Mouse (Mus musculus): ENCODE data around the gene Apobec1. TPM values are rescaled to one million over a fixed set of nuclear protein-coding genes. Genes with fewer than 3 reads are reported as not detected.

Apobec1 gene
- polyA plus RNA-seq, 1 experiment from 2014 or later = 6.5 TPM

GRCm38 (mm10) chr6:122621066-122621465 lies 18.8 kb upstream of the Apobec1 start:
- 87% methylated on average over 6 of the region's 6 CpGs for WGBS
- Histone ChIP-seq H3K27ac (no peak overlapping the region), H3K4me2 (no peak overlapping the region), H3K4me1 (no peaks in the 10 kb centered on the region), H3K9ac (no peak overlapping the region), H3K9me3 (no peaks in the 10 kb centered on the region), H3K36me3 (no peaks in the 10 kb centered on the region), H3K4me3 (no peak overlapping the region), H3K27me3 (no peaks in the 10 kb centered on the region)
- no peak for ATAC-seq (ENCODE audit: borderline replicate concordance, extremely low read depth, low FRiP score, low TSS enrichment)

DNA sequence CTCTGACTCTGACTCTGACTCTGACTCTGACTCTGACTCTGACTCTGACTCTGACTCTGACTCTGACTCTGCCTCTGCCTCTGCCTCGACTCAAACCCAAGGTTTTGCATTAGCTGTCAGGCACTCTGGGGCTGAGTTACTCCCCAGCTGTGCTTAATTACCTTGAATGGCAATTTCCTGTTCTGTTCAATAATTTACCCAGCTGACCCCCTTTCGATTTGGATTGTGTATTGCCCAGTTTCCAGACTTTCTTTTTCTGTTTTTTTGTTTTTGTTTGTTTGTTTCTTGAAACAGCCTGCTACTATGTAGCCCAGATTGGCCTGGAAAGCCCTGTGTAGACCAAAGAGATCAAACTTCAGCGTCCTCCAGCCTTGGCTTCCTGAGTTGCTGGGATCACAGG lies 13.8 kb upstream of the Apobec1 start:
- ATAC-seq (ENCODE audit: borderline replicate concordance, extremely low read depth, low FRiP score, low TSS enrichment) = no peak
- Histone ChIP-seq H3K9ac (no peak overlapping the region), H3K27ac (no peak overlapping the region), H3K9me3 (no peaks in the 10 kb centered on the region), H3K4me1 (no peaks in the 10 kb centered on the region), H3K4me3 (no peak overlapping the region), H3K4me2 (no peak overlapping the region), H3K27me3 (no peaks in the 10 kb centered on the region), H3K36me3 (no peaks in the 10 kb centered on the region)
- 67% methylated on average over 3 of the region's 3 CpGs for WGBS

GRCm38 (mm10) chr6:122614047-122614446 lies 11.8 kb upstream of the Apobec1 start:
- no peak overlapping the region for H3K4me2 ChIP-seq
- ATAC-seq (ENCODE audit: borderline replicate concordance, extremely low read depth, low FRiP score, low TSS enrichment) = no peak
- no peaks in the 10 kb centered on the region for H3K36me3 ChIP-seq
- no peak overlapping the region for H3K4me3 ChIP-seq
- no peaks in the 10 kb centered on the region for H3K4me1 ChIP-seq
- H3K9ac ChIP-seq = no peak overlapping the region
- no peaks in the 10 kb centered on the region for H3K9me3 ChIP-seq
- no peak overlapping the region for H3K27ac ChIP-seq
- WGBS = 55% methylated on average over 2 of the region's 2 CpGs
- no peaks in the 10 kb centered on the region for H3K27me3 ChIP-seq

GRCm38 (mm10) chr6:122612426-122612825 lies 10.2 kb upstream of the Apobec1 start:
- Histone ChIP-seq H3K4me2 (no peak overlapping the region), H3K4me1 (no peaks in the 10 kb centered on the region), H3K27me3 (no peaks in the 10 kb centered on the region), H3K9me3 (no peaks in the 10 kb centered on the region), H3K27ac (no peak overlapping the region), H3K9ac (no peak overlapping the region), H3K36me3 (no peaks in the 10 kb centered on the region), H3K4me3 (no peak overlapping the region)
- ATAC-seq (ENCODE audit: borderline replicate concordance, extremely low read depth, low FRiP score, low TSS enrichment) = no peak
- WGBS = 69% methylated on average over 4 of the region's 4 CpGs

GRCm38 (mm10) chr6:122609771-122610170 lies 7.5 kb upstream of the Apobec1 start, which contains the start of gene Gdf3:
Gene Gdf3, minus strand, starts transcription at chr6:122610087.
- no peak within 1 kb of the TSS for H3K4me3 ChIP-seq
- H3K9ac ChIP-seq = no peak within 1 kb of the TSS
- H3K27ac ChIP-seq = no peak within 1 kb of the TSS
- no peaks in the 10 kb centered on the region for H3K27me3 ChIP-seq
- no peak within 1 kb of the TSS for H3K4me2 ChIP-seq
- no peaks in the 10 kb centered on the region for H3K4me1 ChIP-seq
- H3K9me3 ChIP-seq = no peaks in the 10 kb centered on the region
- 24% methylated on average over 14 of the region's 14 CpGs for WGBS
- ATAC-seq (ENCODE audit: borderline replicate concordance, extremely low read depth, low FRiP score, low TSS enrichment) = no peak
- H3K36me3 ChIP-seq = no peaks in the 10 kb centered on the region

DNA sequence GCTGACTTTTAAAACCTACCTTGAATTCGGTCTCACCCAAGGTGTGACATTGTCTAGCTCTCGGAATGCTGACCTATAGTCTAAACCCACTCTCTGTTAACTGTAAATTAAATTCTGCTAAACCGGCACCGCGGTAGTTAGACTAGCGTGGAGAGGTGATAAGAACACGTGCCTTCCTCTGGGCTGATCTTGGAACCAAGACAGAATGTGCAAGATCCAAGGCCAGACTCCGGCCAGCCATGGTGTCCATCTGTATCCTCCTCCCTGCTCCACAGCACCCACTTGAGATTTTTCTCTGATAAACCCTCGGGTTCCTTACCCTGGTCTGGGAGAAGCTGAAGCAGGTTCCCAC lies 7.1 kb upstream of the Apobec1 start:
- ATAC-seq (ENCODE audit: borderline replicate concordance, extremely low read depth, low FRiP score, low TSS enrichment) = no peak
- no peak overlapping the region for H3K9ac ChIP-seq
- H3K27me3 ChIP-seq = no peaks in the 10 kb centered on the region
- H3K4me2 ChIP-seq = no peak overlapping the region
- H3K4me3 ChIP-seq = no peak overlapping the region
- H3K9me3 ChIP-seq = no peaks in the 10 kb centered on the region
- 42% methylated on average over 9 of the region's 9 CpGs for WGBS
- H3K36me3 ChIP-seq = no peaks in the 10 kb centered on the region
- no peaks in the 10 kb centered on the region for H3K4me1 ChIP-seq
- H3K27ac ChIP-seq = no peak overlapping the region

DNA sequence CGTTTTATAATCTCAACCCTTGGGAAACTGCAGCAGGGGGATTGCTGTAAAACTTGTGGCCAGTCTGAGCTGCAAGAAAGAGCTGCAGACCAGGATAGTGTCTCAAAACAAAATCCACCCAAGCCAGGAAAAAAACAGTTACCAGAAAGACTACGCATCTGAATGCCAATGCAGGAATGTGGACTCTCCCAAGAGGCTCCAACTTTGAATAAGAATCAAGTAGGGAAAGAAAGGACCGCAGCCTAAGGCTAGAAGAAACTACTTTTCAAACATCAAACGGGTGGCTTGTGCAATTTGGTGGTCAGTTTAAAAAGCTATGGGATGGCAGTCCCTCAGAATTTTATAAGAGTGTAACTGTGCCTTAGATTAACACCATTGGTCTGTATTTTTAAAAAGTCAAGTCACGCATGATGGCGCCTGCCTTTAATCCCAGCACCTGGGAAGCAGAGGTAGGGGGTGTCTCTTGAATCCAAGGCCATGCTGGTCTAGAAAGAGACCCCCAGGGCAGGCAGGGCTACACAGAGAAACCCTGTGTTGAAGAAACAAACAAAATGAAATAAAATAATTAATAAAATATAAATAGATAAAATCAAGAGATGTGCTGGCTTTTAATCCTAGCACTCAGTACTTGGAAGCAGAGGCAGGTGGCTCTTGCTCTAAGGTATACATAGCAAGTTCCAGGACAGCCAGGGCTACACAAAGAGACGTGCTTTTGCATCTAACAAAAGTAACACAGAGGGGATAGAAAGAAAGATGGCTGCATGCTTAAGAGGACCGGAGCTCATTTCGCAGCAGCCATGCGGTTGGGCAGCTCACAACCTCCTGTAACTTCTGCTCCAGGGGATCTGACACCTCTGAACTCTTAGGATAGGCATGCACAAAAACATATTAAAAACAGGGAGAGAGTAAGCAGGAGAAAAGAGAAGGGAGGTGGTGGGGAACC lies 6.5 kb upstream of the Apobec1 start:
- WGBS = 77% methylated on average over 10 of the region's 10 CpGs
- Histone ChIP-seq H3K9ac (no peak overlapping the region), H3K27ac (no peak overlapping the region), H3K4me1 (no peaks in the 10 kb centered on the region), H3K4me3 (no peak overlapping the region), H3K27me3 (no peaks in the 10 kb centered on the region), H3K9me3 (no peaks in the 10 kb centered on the region), H3K36me3 (no peaks in the 10 kb centered on the region), H3K4me2 (no peak overlapping the region)
- ATAC-seq (ENCODE audit: borderline replicate concordance, extremely low read depth, low FRiP score, low TSS enrichment) = no peak

GRCm38 (mm10) chr6:122607700-122608099 lies 5.5 kb upstream of the Apobec1 start:
- Histone ChIP-seq H3K4me1 (no peaks in the 10 kb centered on the region), H3K27me3 (no peaks in the 10 kb centered on the region), H3K4me3 (no peak overlapping the region), H3K9ac (no peak overlapping the region), H3K27ac (no peak overlapping the region), H3K9me3 (no peaks in the 10 kb centered on the region), H3K4me2 (no peak overlapping the region), H3K36me3 (no peaks in the 10 kb centered on the region)
- ATAC-seq (ENCODE audit: borderline replicate concordance, extremely low read depth, low FRiP score, low TSS enrichment) = no peak
- WGBS = 88% methylated on average over 12 of the region's 12 CpGs

- no peak overlapping the region for H3K27ac ChIP-seq
- no peaks in the 10 kb centered on the region for H3K36me3 ChIP-seq
- H3K4me3 ChIP-seq = no peak overlapping the region
- ATAC-seq (ENCODE audit: borderline replicate concordance, extremely low read depth, low FRiP score, low TSS enrichment) = no peak
- no peaks in the 10 kb centered on the region for H3K4me1 ChIP-seq
- no peak overlapping the region for H3K9ac ChIP-seq
- H3K4me2 ChIP-seq = no peak overlapping the region
- no peaks in the 10 kb centered on the region for H3K27me3 ChIP-seq
- H3K9me3 ChIP-seq = no peaks in the 10 kb centered on the region
- 92% methylated on average over 11 of the region's 11 CpGs for WGBS
Observed at GRCm38 (mm10) chr6:122606661-122607060, 4.4 kb upstream of the Apobec1 start.

GRCm38 (mm10) chr6:122605483-122605882 lies 3.2 kb upstream of the Apobec1 start:
- WGBS = 86% methylated on average over 8 of the region's 8 CpGs
- no peak for ATAC-seq (ENCODE audit: borderline replicate concordance, extremely low read depth, low FRiP score, low TSS enrichment)
- Histone ChIP-seq H3K36me3 (no peaks in the 10 kb centered on the region), H3K4me1 (no peaks in the 10 kb centered on the region), H3K4me2 (no peak overlapping the region), H3K4me3 (no peak overlapping the region), H3K27me3 (no peaks in the 10 kb centered on the region), H3K27ac (no peak overlapping the region), H3K9me3 (no peaks in the 10 kb centered on the region), H3K9ac (no peak overlapping the region)

- Histone ChIP-seq H3K9me3 (no peaks in the 10 kb centered on the region), H3K27me3 (no peaks in the 10 kb centered on the region), H3K4me3 (no peak overlapping the region), H3K4me2 (no peak overlapping the region), H3K27ac (no peak overlapping the region), H3K4me1 (no peaks in the 10 kb centered on the region), H3K36me3 (no peaks in the 10 kb centered on the region), H3K9ac (no peak overlapping the region)
- ATAC-seq (ENCODE audit: borderline replicate concordance, extremely low read depth, low FRiP score, low TSS enrichment) = no peak
Observed at GRCm38 (mm10) chr6:122604260-122604659, 2.0 kb upstream of the Apobec1 start.

DNA sequence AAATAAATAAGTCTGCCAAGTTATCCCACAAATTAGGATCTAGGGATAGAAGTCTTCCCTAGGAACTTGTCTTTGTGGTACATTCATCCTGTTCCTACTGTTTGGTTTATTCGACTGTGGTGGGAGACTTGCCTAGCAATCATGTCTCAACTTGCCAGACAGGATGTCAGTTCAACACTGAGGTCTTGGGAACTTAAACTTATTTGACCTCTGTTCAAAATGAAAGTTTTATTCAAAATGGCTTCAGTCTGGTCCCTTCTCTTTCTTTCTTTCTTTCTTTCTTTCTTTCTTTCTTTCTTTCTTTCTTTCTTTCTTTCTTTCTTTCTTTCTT lies 713 bp upstream of the Apobec1 start:
- Histone ChIP-seq H3K4me1 (no peaks in the 10 kb centered on the region), H3K36me3 (no peaks in the 10 kb centered on the region), H3K4me3 (peak overlapping the region; percentile 50), H3K9me3 (no peaks in the 10 kb centered on the region), H3K9ac (no peak overlapping the region), H3K27ac (peak overlapping the region; percentile 81), H3K4me2 (peak overlapping the region; percentile 66), H3K27me3 (no peaks in the 10 kb centered on the region)
- ATAC-seq (ENCODE audit: borderline replicate concordance, extremely low read depth, low FRiP score, low TSS enrichment) = peak; percentile 20; the same call in 1 of the 2 replicates
- WGBS = 3% methylated on average over 1 of the region's 1 CpGs

Data from lung, embryonic 15.5 days (tissue).